Mouse (Mus musculus) heart, postnatal 0 days (tissue): Measurements from ENCODE around the gene Rps6ka4.

ENCODE experiments used
- CTCF ChIP-seq: IDR thresholded peaks from 2 replicates; pipeline ENCODE4 v1.5.1; 2016; ENCODE audit warnings: antibody characterized with exemption, control low read depth, low read depth
- EP300 ChIP-seq: IDR thresholded peaks from 2 replicates; pipeline ENCODE4 v1.6.1; 2016; ENCODE audit warnings: antibody characterized with exemption, low read depth

GRCm38 (mm10) chr19:6856281-6857002 is 16.0 kb upstream of the Rps6ka4 start:
- TF ChIP-seq EP300 = no peak
- TF ChIP-seq CTCF = peak; percentile 67
